Mouse (Mus musculus): ENCODE measurements around the gene Gm27021. TPM values are rescaled to one million over a fixed set of nuclear protein-coding genes. Genes with fewer than 3 reads are reported as not detected.

Gene Gm27021
- polyA plus RNA-seq, 1 experiment = 3.3 TPM

DNA sequence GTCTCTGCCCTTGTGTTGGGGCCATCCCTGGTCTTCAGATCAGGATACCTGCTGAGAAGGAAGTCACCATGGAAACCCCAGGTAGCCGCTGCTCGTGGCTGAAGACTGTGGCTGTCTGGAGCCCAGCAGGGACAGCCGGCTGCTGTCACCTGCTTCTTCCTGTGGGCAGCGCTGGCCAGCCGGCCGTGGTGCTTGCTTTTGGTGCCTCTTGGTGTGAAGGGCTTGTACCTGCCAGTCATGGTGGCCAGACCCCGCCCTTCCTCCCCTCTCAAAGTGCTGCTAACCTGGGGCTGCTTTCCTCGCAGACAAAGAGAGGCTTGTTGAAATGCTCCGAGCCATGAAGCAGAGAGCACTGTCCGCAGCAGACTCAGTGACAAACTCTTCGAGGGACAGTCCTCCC is 94.0 kb downstream of the Gm27021 start:
- no peak for DNase-seq (ENCODE audit: low read depth)
- TF ChIP-seq POLR2A (IDR thresholded peaks at IDR 0.05; ENCODE audit: borderline replicate concordance, extremely low read depth, insufficient read depth, insufficient read length, poor library complexity, severe bottlenecking) = no peak
- no peak for TF ChIP-seq CTCF (IDR thresholded peaks at IDR 0.05; ENCODE audit: borderline replicate concordance, extremely low read depth, insufficient read depth, insufficient read length)

DNA sequence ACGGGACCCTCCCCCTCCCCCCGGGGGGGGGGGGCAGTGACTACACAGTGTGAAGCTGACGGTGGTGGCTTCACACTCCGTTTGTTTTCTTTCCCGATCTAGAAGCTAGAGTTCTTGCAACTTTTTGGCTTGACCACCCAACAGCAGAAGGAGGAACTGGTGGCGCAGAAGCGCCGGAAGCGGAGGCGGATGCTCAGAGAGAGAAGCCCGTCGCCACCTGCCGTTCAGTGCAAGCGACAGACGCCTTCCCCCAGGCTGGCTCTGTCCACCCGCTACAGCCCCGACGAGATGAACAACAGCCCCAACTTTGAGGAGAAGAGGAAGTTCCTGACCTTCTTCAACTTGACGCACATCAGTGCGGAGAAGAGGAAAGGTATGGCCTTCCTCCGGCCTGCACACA is 95.3 kb downstream of the Gm27021 start:
- no peak for TF ChIP-seq CTCF (IDR thresholded peaks at IDR 0.05; ENCODE audit: borderline replicate concordance, extremely low read depth, insufficient read depth, insufficient read length)
- TF ChIP-seq POLR2A (IDR thresholded peaks at IDR 0.05; ENCODE audit: borderline replicate concordance, extremely low read depth, insufficient read depth, insufficient read length, poor library complexity, severe bottlenecking) = no peak
- no peak for DNase-seq (ENCODE audit: low read depth)

DNA sequence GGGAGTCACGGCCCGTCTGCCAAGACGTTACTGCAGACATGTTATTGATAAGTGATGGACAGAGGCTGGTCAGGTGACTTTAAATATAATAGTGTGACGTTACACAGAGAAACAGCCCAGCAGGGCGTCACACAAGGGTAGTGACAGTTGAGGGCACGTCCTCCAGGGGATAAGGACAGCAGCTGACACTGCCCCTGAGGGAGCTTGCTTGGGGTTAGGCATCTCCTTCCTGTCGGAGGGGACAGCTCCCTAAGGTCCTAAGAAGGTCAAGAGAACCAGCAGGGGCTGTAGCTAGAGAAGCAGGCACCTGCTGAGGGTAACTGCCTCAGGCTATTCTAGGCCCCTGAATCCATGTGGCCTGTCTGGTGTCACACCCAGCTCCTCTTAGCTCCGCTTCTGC is 96.3 kb downstream of the Gm27021 start:
- DNase-seq (ENCODE audit: low read depth) = no peak
- TF ChIP-seq CTCF (IDR thresholded peaks at IDR 0.05; ENCODE audit: borderline replicate concordance, extremely low read depth, insufficient read depth, insufficient read length) (no peak), POLR2A (IDR thresholded peaks at IDR 0.05; ENCODE audit: borderline replicate concordance, extremely low read depth, insufficient read depth, insufficient read length, poor library complexity, severe bottlenecking) (no peak)

DNA sequence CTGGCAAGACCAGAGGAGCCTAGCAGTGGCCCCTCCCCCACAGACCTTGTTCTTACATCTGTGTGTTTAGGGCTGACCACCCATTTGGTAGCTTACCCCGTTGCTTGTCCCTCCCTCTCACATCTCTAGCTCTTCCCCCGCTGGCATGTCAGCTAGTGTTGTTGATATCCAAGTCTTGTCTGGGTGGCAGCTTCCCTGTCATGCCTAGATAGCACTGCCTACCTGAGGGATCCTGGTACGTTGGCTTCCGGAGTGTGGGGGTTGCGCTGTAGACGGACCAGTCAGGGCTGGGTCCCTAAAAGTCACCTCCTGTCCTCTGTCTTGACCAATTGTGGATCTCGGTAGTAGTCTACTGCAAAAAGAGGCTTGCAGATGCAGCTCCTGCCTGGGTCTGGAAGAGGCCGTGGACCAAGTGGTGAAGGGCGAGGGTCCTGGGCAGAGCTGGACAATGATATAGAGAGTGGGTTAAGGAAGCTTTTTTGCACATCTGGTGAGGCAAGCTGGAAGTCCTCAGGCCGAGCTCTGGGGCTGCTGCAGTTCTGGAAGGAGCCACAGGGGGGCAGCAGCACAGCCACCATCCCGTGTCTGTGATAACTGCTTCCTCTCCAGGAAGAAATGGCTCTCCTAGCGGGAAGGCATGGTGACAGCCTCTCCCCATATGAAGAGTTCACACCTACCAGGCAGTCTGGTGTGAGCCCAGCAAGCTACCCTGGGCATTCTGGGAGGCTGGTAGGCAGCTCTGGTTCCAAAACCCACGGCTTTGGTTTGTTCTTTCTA is 97.8 kb downstream of the Gm27021 start:
- TF ChIP-seq POLR2A (IDR thresholded peaks at IDR 0.05; ENCODE audit: borderline replicate concordance, extremely low read depth, insufficient read depth, insufficient read length, poor library complexity, severe bottlenecking) (no peak), CTCF (IDR thresholded peaks at IDR 0.05; ENCODE audit: borderline replicate concordance, extremely low read depth, insufficient read depth, insufficient read length) (peak; percentile 98)

DNA sequence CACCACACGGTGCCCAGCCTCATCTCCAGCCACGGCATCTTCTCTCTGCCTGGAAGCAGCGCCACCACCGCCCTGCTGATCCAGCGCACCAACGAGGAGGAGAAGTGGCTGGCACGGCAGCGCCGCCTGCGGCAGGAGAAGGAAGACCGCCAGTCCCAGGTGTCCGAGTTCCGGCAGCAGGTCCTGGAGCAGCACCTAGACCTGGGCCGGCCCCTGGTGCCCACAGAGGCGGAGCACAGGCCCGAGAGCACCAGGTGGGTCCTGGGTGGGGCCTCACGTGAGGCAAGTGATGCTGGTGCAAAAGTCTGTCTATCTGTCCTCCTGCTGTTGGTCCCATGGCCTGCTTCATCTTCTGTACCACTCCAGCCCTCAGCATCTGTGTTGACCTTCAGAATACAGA is 98.8 kb downstream of the Gm27021 start:
- TF ChIP-seq POLR2A (IDR thresholded peaks at IDR 0.05; ENCODE audit: borderline replicate concordance, extremely low read depth, insufficient read depth, insufficient read length, poor library complexity, severe bottlenecking) = no peak
- no peak for TF ChIP-seq CTCF (IDR thresholded peaks at IDR 0.05; ENCODE audit: borderline replicate concordance, extremely low read depth, insufficient read depth, insufficient read length)
- DNase-seq (ENCODE audit: low read depth) = no peak

More for the DNA sequence above, 97.8 kb downstream of the Gm27021 start:
- peak; percentile 82 for DNase-seq (ENCODE audit: low read depth)

DNA sequence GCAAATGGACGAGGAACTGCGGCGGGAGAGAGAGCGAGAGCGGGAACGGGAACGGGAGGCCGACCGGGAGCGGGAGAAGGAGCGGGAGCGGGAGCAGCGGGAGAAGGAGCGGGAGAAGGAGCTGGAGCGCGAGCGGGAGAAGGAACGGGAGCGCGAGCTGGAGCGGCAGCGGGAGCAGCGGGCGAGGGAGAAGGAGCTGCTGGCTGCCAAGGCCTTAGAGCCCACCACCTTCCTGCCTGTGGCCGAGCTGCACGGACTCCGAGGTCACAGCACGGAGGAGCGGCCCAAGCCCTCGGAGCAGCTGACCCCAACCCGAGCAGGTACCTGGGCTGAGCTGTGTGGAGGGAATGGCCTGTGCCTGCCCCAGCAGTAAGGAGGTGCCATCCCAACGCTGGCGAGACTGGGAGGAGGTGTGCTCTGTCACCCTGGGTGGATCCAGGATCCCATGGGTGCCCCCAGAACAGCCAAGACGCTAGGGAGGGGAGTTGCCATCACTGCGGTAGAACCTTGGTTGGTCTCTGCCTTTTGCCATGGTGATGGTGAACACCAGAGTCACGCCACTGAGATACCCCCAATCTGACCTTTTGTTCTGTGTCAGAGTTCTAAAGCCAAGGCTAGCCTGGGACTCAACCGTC is 99.6 kb downstream of the Gm27021 start:
- DNase-seq (ENCODE audit: low read depth) = peak; percentile 64
- TF ChIP-seq POLR2A (IDR thresholded peaks at IDR 0.05; ENCODE audit: borderline replicate concordance, extremely low read depth, insufficient read depth, insufficient read length, poor library complexity, severe bottlenecking) (no peak), CTCF (IDR thresholded peaks at IDR 0.05; ENCODE audit: borderline replicate concordance, extremely low read depth, insufficient read depth, insufficient read length) (no peak)

GRCm38 (mm10) chr8:120567731-120568130 is 100.1 kb downstream of the Gm27021 start:
- DNase-seq (ENCODE audit: low read depth) = no peak
- no peak for TF ChIP-seq POLR2A (IDR thresholded peaks at IDR 0.05; ENCODE audit: borderline replicate concordance, extremely low read depth, insufficient read depth, insufficient read length, poor library complexity, severe bottlenecking)
- TF ChIP-seq CTCF (IDR thresholded peaks at IDR 0.05; ENCODE audit: borderline replicate concordance, extremely low read depth, insufficient read depth, insufficient read length) = no peak

DNA sequence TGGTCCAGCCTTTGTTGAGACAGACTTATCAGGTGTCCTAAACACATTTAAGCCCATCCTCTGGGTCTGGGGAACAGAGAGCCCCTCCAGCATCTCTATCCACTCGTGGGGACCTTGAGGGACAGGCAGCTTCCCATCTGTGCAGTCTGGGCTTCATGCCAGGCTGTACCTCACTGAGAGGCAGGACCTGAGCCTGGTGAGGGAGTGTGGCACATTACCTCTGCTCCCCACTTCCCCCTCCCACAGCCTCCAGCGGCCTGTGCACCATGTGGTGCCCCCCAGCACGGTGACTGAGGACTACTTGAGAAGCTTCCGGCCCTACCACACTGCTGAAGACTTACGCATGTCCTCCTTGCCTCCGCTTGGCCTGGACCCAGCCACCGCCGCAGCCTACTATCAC is 101.2 kb downstream of the Gm27021 start:
- TF ChIP-seq CTCF (IDR thresholded peaks at IDR 0.05; ENCODE audit: borderline replicate concordance, extremely low read depth, insufficient read depth, insufficient read length) (no peak), POLR2A (IDR thresholded peaks at IDR 0.05; ENCODE audit: borderline replicate concordance, extremely low read depth, insufficient read depth, insufficient read length, poor library complexity, severe bottlenecking) (no peak)
- DNase-seq (ENCODE audit: low read depth) = peak; percentile 83

GRCm38 (mm10) chr8:120565151-120565711 is 102.6 kb downstream of the Gm27021 start:
- no peak for TF ChIP-seq POLR2A (IDR thresholded peaks at IDR 0.05; ENCODE audit: borderline replicate concordance, extremely low read depth, insufficient read depth, insufficient read length, poor library complexity, severe bottlenecking)
- TF ChIP-seq CTCF (IDR thresholded peaks at IDR 0.05; ENCODE audit: borderline replicate concordance, extremely low read depth, insufficient read depth, insufficient read length) = no peak
- peak; percentile 80 for DNase-seq (ENCODE audit: low read depth)

GRCm38 (mm10) chr8:120563851-120564837 is 103.7 kb downstream of the Gm27021 start:
- TF ChIP-seq CTCF (IDR thresholded peaks at IDR 0.05; ENCODE audit: borderline replicate concordance, extremely low read depth, insufficient read depth, insufficient read length) (peak; percentile 38; the same call in 1 of the 2 replicates), POLR2A (IDR thresholded peaks at IDR 0.05; ENCODE audit: borderline replicate concordance, extremely low read depth, insufficient read depth, insufficient read length, poor library complexity, severe bottlenecking) (no peak)

More at GRCm38 (mm10) chr8:120563851-120564837, 103.7 kb downstream of the Gm27021 start:
- DNase-seq (ENCODE audit: low read depth) = peak; percentile 88
